Mouse (Mus musculus) kidney, embryonic 16.5 days (tissue): Measurements from ENCODE around the gene 1700020A23Rik. TPM values are rescaled to one million over a fixed set of nuclear protein-coding genes. Genes with fewer than 3 reads are reported as not detected.

Experiments
- ATAC-seq: fragments of 200-750 bp; cut with Nextera tagmentation; 2 replicates; pipeline ENCODE4 v1.8.0; 2017; ENCODE audit warnings: moderate TSS enrichment; ENCODE audit not compliant: low FRiP score, low TSS enrichment
- H3K27ac ChIP-seq: fragments of 300-500 bp; sonication (generic); 2 replicates; pipeline ENCODE4 v1.5.1; 2014; ENCODE audit warnings: low read length
- H3K27me3 ChIP-seq: fragments of 300-500 bp; sonication (generic); 2 replicates; pipeline ENCODE4 v1.6.1; 2014; ENCODE audit warnings: low read length, control low read depth, mixed read lengths; ENCODE audit not compliant: insufficient read depth
- H3K36me3 ChIP-seq: fragments of 300-500 bp; sonication (generic); 2 replicates; pipeline ENCODE4 v1.6.1; 2014; ENCODE audit warnings: low read length, control low read depth, mixed read lengths; ENCODE audit not compliant: insufficient read depth
- H3K4me1 ChIP-seq: fragments of 300-500 bp; sonication (generic); 2 replicates; pipeline ENCODE4 v1.6.1; 2014; ENCODE audit warnings: low read length, control low read depth, mixed read lengths; ENCODE audit not compliant: insufficient read depth
- H3K4me2 ChIP-seq: fragments of 300-500 bp; sonication (generic); replicated peaks from 2 replicates; pipeline ENCODE4 v1.6.1; 2014; ENCODE audit warnings: low read depth, low read length
- H3K4me3 ChIP-seq: fragments of 300-500 bp; sonication (generic); 2 replicates; pipeline ENCODE4 v1.5.1; 2014; ENCODE audit warnings: mild to moderate bottlenecking, low read length
- H3K9ac ChIP-seq: fragments of 300-500 bp; sonication (generic); replicated peaks from 2 replicates; pipeline ENCODE4 v1.6.1; 2014; ENCODE audit warnings: low read length
- H3K9me3 ChIP-seq: fragments of 300-500 bp; sonication (generic); 2 replicates; pipeline ENCODE4 v1.6.1; 2016; ENCODE audit warnings: low read length, control low read depth
- WGBS: fragments of 180-500 bp; shearing (Covaris S2); extraction: QIAGEN DNeasy Blood & Tissue Kit; methylation state at CpG from one replicate; pipeline ENCODE4 v1.1.7; 2014; 5-methylcytosine and 5-hydroxymethylcytosine counted together
- polyA plus RNA-seq: library from polyadenylated mRNA; unstranded; fragments of >200 nt; fragmentation: Nextera tagmentation; extraction: Ambion mirVana; gene quantifications from 2 replicates; pipeline ENCODE4 v1.2.1, GENCODE M21; 2015

1700020A23Rik gene
- polyA plus RNA-seq, 1 experiment from 2014 or later = not detected

DNA sequence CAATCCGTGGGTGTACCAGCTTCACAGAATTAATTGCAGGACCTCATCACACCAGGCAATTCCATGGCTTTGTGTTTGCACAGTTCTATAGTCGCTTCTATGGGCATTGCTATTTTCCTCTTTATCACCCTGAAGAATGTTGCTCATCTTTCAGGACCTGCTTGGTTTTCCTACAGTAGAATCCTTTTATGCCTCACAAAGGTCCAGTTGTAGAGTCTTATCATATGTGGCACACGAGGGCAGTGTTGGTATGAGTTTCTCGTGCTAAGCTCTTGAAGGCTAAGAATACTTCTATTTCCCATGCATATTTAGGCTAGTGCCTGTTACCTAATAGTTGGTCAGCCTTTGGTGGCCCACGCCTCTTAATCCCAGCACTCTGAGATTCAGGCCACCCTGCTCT, 20.1 kb downstream of the 1700020A23Rik start:
- Histone ChIP-seq H3K4me1 (peaks cover 19% of the 10 kb centered on the region), H3K9me3 (no peaks in the 10 kb centered on the region), H3K4me3 (peak overlapping the region; percentile 95), H3K9ac (peak overlapping the region; percentile 93), H3K27me3 (no peaks in the 10 kb centered on the region), H3K36me3 (peaks cover 12% of the 10 kb centered on the region; the same call in 1 of the 2 replicates), H3K4me2 (peak overlapping the region; percentile 94), H3K27ac (no peak overlapping the region; the same call in 1 of the 2 replicates)
- ATAC-seq = no peak
- WGBS = 44% methylated on average over 5 of the region's 5 CpGs

DNA sequence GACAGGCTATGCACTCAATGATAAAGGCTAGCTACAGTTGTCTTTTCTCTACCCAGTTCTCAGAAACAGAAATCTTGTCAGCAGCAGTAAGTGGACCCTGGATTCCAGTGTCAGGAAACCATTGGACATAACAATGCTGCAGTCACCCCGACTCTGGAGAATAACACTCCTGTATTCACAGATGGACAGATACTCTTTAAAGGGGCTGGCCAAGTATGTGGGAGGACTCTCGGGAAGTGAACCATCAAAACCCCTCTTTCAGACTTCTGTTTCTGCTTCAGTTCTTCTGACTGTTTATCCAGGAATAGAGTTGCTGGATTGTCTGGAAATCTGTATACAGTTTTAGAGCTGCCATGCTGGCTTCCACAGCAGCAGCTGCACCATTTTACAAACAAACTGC, 24.8 kb downstream of the 1700020A23Rik start:
- Histone ChIP-seq H3K9ac (no peak overlapping the region), H3K27me3 (no peaks in the 10 kb centered on the region), H3K9me3 (no peaks in the 10 kb centered on the region), H3K27ac (peak overlapping the region; percentile 41; the same call in 1 of the 2 replicates), H3K4me2 (no peak overlapping the region), H3K36me3 (peaks cover 7% of the 10 kb centered on the region; the same call in 1 of the 2 replicates), H3K4me3 (no peak overlapping the region), H3K4me1 (peaks cover 22% of the 10 kb centered on the region)
- WGBS = 36% methylated on average over 2 of the region's 2 CpGs
- ATAC-seq = peak; percentile 18; the same call in 1 of the 2 replicates

DNA sequence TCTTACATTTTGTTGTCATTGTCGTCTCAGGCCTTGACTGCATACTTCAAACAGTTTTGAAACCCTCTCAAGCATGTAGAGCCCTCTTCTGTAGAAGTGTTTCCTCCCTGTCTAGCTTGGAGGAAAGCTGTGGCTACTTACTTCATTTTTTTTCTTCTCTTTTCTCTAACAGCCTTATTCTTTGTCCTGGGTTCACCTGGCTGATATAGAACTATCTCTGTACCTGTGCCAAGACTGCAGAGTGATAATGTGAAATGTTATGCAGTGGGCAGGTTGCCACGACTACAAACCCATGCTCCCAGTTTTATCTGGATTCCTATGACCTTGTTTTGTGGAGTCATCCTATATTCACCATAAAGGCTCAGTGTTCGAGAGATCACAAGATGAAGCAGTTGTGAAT, 25.4 kb downstream of the 1700020A23Rik start:
- ATAC-seq = no peak
- Histone ChIP-seq H3K36me3 (peaks cover 7% of the 10 kb centered on the region; the same call in 1 of the 2 replicates), H3K27ac (peak overlapping the region; percentile 41), H3K9ac (no peak overlapping the region), H3K27me3 (no peaks in the 10 kb centered on the region), H3K4me1 (peaks cover 15% of the 10 kb centered on the region; the same call in 1 of the 2 replicates), H3K4me3 (no peak overlapping the region), H3K4me2 (no peak overlapping the region), H3K9me3 (no peaks in the 10 kb centered on the region)
- 60% methylated on average over 3 of the region's 3 CpGs for WGBS

DNA sequence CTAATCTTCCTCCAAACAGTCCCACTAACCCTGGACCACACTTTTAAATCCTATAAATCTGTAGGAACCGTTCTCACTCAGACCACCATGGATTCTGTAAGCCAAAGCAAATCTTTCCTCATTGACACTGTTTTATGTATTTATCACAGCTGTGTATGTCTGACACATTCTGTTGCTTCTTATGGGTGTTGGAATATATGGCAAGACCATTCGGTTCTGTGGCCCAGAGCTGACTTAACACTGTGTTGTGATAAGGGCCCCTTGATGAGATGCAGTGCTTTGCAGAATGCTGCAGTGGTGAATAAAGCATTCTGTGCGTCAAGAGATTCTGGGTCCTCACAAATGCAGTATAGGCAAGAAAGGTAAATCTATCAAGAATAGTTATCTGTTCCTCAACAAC, 27.1 kb downstream of the 1700020A23Rik start:
- Histone ChIP-seq H3K9ac (no peak overlapping the region), H3K9me3 (no peaks in the 10 kb centered on the region), H3K27ac (no peak overlapping the region), H3K4me2 (no peak overlapping the region), H3K36me3 (peaks cover 7% of the 10 kb centered on the region; the same call in 1 of the 2 replicates), H3K4me3 (no peak overlapping the region), H3K27me3 (no peaks in the 10 kb centered on the region), H3K4me1 (peaks cover 13% of the 10 kb centered on the region; the same call in 1 of the 2 replicates)
- 86% methylated on average over 3 of the region's 3 CpGs for WGBS
- ATAC-seq = no peak

DNA sequence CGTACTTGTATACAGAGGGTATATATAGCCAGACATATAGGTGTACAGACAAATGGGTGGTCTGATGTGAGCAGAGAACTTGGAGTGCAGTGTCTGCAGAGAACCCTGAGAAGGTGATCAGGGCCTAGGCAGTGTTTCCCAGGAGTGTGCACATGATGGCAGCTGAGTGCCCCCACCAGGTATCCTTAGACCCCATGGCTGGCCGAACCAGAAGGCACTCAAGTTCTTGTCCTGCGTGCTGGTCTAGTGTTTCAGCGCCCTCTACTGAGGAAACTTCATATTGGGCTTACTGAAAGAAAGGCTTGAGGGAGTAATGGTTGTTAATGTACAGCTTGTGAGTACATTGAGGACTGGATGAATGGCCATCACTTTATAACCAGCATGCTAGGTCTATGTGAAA, 28.1 kb downstream of the 1700020A23Rik start:
- peaks cover 12% of the 10 kb centered on the region for H3K36me3 ChIP-seq
- no peak overlapping the region for H3K27ac ChIP-seq
- H3K9ac ChIP-seq = no peak overlapping the region
- H3K4me2 ChIP-seq = no peak overlapping the region
- 21% methylated on average over 4 of the region's 4 CpGs for WGBS
- H3K9me3 ChIP-seq = no peaks in the 10 kb centered on the region
- H3K27me3 ChIP-seq = no peaks in the 10 kb centered on the region
- no peak overlapping the region for H3K4me3 ChIP-seq
- peak; percentile 69 for ATAC-seq
- peaks cover 13% of the 10 kb centered on the region; the same call in 1 of the 2 replicates for H3K4me1 ChIP-seq

DNA sequence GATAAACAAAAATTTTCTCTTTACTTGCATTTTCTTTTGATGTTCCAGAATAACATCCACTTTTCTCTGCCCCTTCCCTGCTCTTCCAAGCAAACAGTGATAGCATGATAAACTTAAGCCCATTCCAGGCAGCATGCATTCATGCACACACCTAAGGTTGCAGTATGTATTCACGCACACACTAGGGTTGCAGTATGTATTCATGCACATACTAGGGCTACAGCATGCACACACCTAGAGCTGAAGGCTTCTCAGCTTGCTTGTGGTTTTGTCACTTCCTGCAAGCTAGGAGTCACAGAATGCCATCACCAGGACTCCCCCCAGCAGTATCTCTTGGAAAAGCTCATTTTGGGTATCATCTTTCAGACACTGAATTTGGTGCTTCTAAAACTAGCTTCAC, 31.7 kb downstream of the 1700020A23Rik start:
- Histone ChIP-seq H3K9ac (no peak overlapping the region), H3K9me3 (no peaks in the 10 kb centered on the region), H3K4me3 (no peak overlapping the region), H3K4me1 (no peaks in the 10 kb centered on the region), H3K36me3 (peaks cover 45% of the 10 kb centered on the region), H3K27ac (no peak overlapping the region), H3K27me3 (no peaks in the 10 kb centered on the region), H3K4me2 (no peak overlapping the region)
- ATAC-seq = no peak
- 97% methylated on average over 1 of the region's 1 CpGs for WGBS

DNA sequence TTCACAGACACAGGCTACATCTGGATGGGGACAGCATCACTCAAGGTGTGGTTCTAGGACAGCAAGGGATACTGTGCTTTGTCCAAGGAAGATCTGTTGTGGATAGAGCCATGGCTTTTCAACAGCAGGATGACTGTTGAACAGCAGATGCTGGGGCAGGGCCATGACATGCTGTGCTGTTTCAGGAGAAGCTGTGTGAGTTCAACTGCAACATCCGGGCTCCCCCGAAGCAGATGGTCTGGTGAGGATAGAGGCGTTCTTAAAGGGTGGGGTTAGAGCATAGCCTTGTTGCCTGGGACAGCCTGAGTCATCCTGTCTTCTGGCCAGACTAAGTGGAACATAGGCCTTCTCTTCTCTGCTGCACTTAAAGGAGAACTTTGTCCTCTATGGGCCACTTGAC, 33.8 kb downstream of the 1700020A23Rik start:
- Histone ChIP-seq H3K4me2 (no peak overlapping the region), H3K9me3 (no peaks in the 10 kb centered on the region), H3K27ac (no peak overlapping the region), H3K4me1 (no peaks in the 10 kb centered on the region), H3K9ac (no peak overlapping the region), H3K27me3 (no peaks in the 10 kb centered on the region), H3K4me3 (no peak overlapping the region), H3K36me3 (peaks cover 62% of the 10 kb centered on the region)
- WGBS = 91% methylated on average over 3 of the region's 3 CpGs
- no peak for ATAC-seq

DNA sequence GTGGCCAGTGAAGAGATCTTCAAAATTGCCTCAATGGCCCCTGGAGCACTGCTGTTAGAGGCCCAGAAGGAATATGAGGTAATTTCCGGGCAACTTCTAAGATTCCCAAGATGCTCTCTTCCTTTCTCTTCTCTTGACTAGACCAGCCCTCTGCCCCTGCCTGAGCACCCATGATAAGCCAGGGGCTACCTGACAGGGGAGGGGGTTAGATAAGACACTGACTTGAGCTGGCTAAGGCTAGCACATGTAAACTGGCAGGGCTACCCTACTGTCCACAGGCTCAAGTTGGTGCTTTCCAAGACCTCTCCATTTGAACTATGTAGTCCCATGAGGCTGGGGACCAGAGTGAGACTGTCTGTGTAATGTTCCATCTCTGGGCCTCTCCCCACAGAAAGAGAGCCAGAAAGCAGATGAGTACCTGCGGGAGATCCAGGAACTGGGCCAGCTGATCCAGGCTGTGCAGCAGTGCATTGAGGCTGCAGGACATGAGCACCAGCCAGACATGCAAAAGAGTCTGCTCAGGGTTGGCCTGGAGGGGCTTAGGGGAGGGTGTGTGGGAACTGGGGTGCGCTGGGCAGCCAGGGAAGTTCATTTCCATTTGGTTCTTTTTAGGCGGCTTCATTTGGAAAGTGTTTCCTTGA, 34.9 kb downstream of the 1700020A23Rik start:
- H3K4me2 ChIP-seq = no peak overlapping the region
- no peak overlapping the region for H3K9ac ChIP-seq
- no peaks in the 10 kb centered on the region for H3K27me3 ChIP-seq
- H3K27ac ChIP-seq = no peak overlapping the region
- H3K4me1 ChIP-seq = no peaks in the 10 kb centered on the region
- peaks cover 67% of the 10 kb centered on the region for H3K36me3 ChIP-seq
- no peaks in the 10 kb centered on the region for H3K9me3 ChIP-seq
- no peak for ATAC-seq
- no peak overlapping the region for H3K4me3 ChIP-seq
- 90% methylated on average over 4 of the region's 4 CpGs for WGBS

DNA sequence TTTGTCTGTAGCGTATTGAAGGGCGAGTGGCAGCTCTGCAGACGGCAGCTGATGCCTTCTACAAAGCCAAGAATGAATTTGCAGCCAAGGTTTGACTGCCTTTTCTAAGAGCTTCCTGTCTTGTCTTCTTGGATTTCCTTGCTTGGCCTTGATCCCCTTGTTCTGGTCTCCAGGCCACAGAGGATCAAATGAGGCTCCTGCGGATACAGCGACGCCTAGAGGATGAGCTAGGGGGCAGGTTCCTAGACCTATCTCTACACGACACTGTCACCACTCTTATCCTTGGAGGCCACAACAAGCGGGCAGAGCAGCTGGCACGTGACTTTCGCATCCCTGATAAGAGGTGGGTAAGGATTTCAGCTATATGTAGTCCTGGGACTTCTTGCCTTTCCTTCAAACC, 37.1 kb downstream of the 1700020A23Rik start:
- Histone ChIP-seq H3K4me2 (no peak overlapping the region), H3K9ac (no peak overlapping the region), H3K27me3 (no peaks in the 10 kb centered on the region), H3K27ac (no peak overlapping the region), H3K4me3 (no peak overlapping the region), H3K4me1 (no peaks in the 10 kb centered on the region), H3K9me3 (no peaks in the 10 kb centered on the region), H3K36me3 (peaks cover 67% of the 10 kb centered on the region)
- 94% methylated on average over 10 of the region's 10 CpGs for WGBS
- ATAC-seq = no peak

DNA sequence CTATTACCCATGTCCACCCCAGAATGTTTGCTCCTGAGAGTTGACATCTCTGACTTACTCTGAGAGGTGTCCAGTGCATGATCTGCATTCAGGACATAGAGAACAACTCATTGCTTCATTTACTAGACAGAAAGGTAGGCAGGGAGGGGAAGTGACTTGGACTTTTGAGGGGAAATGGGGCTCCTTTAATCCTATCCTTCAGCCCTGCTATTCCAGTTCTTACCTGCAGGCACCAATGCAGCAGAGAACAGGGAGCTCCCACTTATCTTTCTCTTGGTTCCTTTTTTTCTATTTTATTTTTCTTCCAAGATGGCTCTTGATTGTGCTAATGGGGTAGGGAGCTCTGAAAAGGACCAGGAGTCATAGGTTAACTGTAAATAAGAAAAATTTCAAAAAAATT, 43.4 kb downstream of the 1700020A23Rik start:
- no peak overlapping the region for H3K27ac ChIP-seq
- peaks cover 10% of the 10 kb centered on the region for H3K36me3 ChIP-seq
- H3K4me2 ChIP-seq = no peak overlapping the region
- no peak for ATAC-seq
- H3K4me1 ChIP-seq = peaks cover 31% of the 10 kb centered on the region
- no peak overlapping the region for H3K9ac ChIP-seq
- no peaks in the 10 kb centered on the region for H3K9me3 ChIP-seq
- no peak overlapping the region for H3K4me3 ChIP-seq
- H3K27me3 ChIP-seq = no peaks in the 10 kb centered on the region
